ENCODE assay signal across 16 mouse cellular contexts in genomic region chr5:67473723-67474122, GRCm38 (mm10). TPM values are rescaled to one million over a fixed set of nuclear protein-coding genes. Genes with fewer than 3 reads are reported as not detected.
DNase-seq lines count a peak whose midpoint lies in the region; ATAC-seq and TF ChIP-seq lines count a peak whose summit lies in the region.
"Had no signal": no experiment of that assay in that cellular context is flagged by ENCODE, and none has a peak within 500 bp of the region (broad histone marks: within the 10 kb centered on the region; RNA-seq: fewer than 3 reads in every experiment).

No protein-coding gene starts in this region.

- 39% methylated on average over 8 of the region's 8 CpGs for WGBS in intestine, embryonic 15.5 days
- 33% methylated on average over 8 of the region's 8 CpGs for WGBS in intestine, postnatal 0 days
- WGBS in lung, embryonic 15.5 days, result 13% methylated on average over 8 of the region's 8 CpGs
- WGBS in liver, embryonic 11.5 days, result 76% methylated on average over 8 of the region's 8 CpGs

- 0 out of 2 replicates have a peak overlapping the region, but pooled peaks have one; percentile 3 for H3K4me2 ChIP-seq in intestine, embryonic 15.5 days (replicated peaks)
- H3K4me2 ChIP-seq in intestine, postnatal 0 days (replicated peaks; ENCODE audit: low read depth), result no peak overlapping the region
- 0 out of 2 replicates have a peak overlapping the region, but pooled peaks have one; percentile 3 for H3K4me2 ChIP-seq in lung, embryonic 15.5 days
- no peak overlapping the region for H3K4me2 ChIP-seq in liver, embryonic 11.5 days
- H3K4me2 ChIP-seq: heart, embryonic 13.5 days; hindbrain, embryonic 12.5 days had no signal

- H3K4me1 ChIP-seq in intestine, embryonic 15.5 days (replicated peaks), result 0 out of 2 replicates have a peak, but pooled peaks cover 3% of the 10 kb centered on the region
- H3K4me1 ChIP-seq in intestine, postnatal 0 days (replicated peaks; ENCODE audit: control insufficient read depth, insufficient read depth, low read length), result no peaks in the 10 kb centered on the region
- peaks cover 18% of the 10 kb centered on the region for H3K4me1 ChIP-seq in lung, embryonic 15.5 days
- no peaks in the 10 kb centered on the region for H3K4me1 ChIP-seq in liver, embryonic 11.5 days (replicated peaks; ENCODE audit: control insufficient read depth, insufficient read depth, low read length)
- H3K4me1 ChIP-seq: hindbrain, embryonic 12.5 days had no signal

- intact Hi-C loops in heart, postnatal 14 days (cut with DNase I), result no loop called here

- no peaks in the 10 kb centered on the region for H3K36me3 ChIP-seq in intestine, embryonic 15.5 days
- H3K36me3 ChIP-seq in intestine, postnatal 0 days (ENCODE audit: control insufficient read depth, insufficient read depth), result no peaks in the 10 kb centered on the region
- no peaks in the 10 kb centered on the region for H3K36me3 ChIP-seq in lung, embryonic 15.5 days
- H3K36me3 ChIP-seq in liver, embryonic 11.5 days (ENCODE audit: control insufficient read depth, insufficient read depth, low read length), result no peaks in the 10 kb centered on the region
- H3K36me3 ChIP-seq: heart, embryonic 13.5 days; hindbrain, embryonic 12.5 days had no signal

- no peak overlapping the region for H3K27ac ChIP-seq in intestine, embryonic 15.5 days
- H3K27ac ChIP-seq in intestine, postnatal 0 days (ENCODE audit: low read depth, low read length), result no peak overlapping the region
- peak overlapping the region; percentile 84 for H3K27ac ChIP-seq in lung, embryonic 15.5 days
- H3K27ac ChIP-seq in liver, embryonic 11.5 days (ENCODE audit: low read depth, low read length), result no peak overlapping the region
- H3K27ac ChIP-seq: heart, embryonic 13.5 days; hindbrain, embryonic 12.5 days; kidney, postnatal 0 days had no signal

- no peaks in the 10 kb centered on the region for H3K9me3 ChIP-seq in intestine, embryonic 15.5 days
- no peaks in the 10 kb centered on the region for H3K9me3 ChIP-seq in intestine, postnatal 0 days (ENCODE audit: control insufficient read depth)
- H3K9me3 ChIP-seq in lung, embryonic 15.5 days, result no peaks in the 10 kb centered on the region
- no peaks in the 10 kb centered on the region for H3K9me3 ChIP-seq in liver, embryonic 11.5 days (ENCODE audit: control insufficient read depth, low read length)
- H3K9me3 ChIP-seq: heart, embryonic 13.5 days; hindbrain, embryonic 12.5 days had no signal

- TF ChIP-seq CTCF in intestine, postnatal 0 days (IDR thresholded peaks at IDR 0.05; ENCODE audit: low read depth), result no peak

- H3K4me3 ChIP-seq in intestine, embryonic 15.5 days (replicated peaks), result no peak overlapping the region
- no peak overlapping the region for H3K4me3 ChIP-seq in intestine, postnatal 0 days (ENCODE audit: low read depth, low read length)
- no peak overlapping the region for H3K4me3 ChIP-seq in lung, embryonic 15.5 days
- no peak overlapping the region for H3K4me3 ChIP-seq in liver, embryonic 11.5 days (ENCODE audit: low read depth, low read length)
- H3K4me3 ChIP-seq: erythroblast, embryonic 14.5 days; heart, embryonic 13.5 days; hindbrain, embryonic 12.5 days had no signal

- DNase-seq in 3T3-L1 (ENCODE audit: low read depth, low spot score), result peak; percentile 19
- peak; percentile 12 for DNase-seq in NIH3T3 (ENCODE audit: low read depth)
- no peak for DNase-seq in liver, embryonic 11.5 days (ENCODE audit: low spot score)
- no peak for DNase-seq in heart, postnatal 14 days
- DNase-seq: adrenal gland, adult 2 months; gastrocnemius, postnatal 14 days; right cerebral cortex, postnatal 25 days; thymus, adult 2 months had no signal

- no peak for ATAC-seq in intestine, embryonic 15.5 days
- ATAC-seq in intestine, postnatal 0 days, result no peak
- ATAC-seq in lung, embryonic 15.5 days (ENCODE audit: borderline replicate concordance, extremely low read depth, low FRiP score, low TSS enrichment), result peak; percentile 60; the same call in 1 of the 2 replicates
- ATAC-seq in liver, embryonic 11.5 days (replicated peaks; ENCODE audit: low FRiP score), result no peak

- no peak overlapping the region for H3K9ac ChIP-seq in intestine, embryonic 15.5 days
- no peak overlapping the region for H3K9ac ChIP-seq in intestine, postnatal 0 days (ENCODE audit: low read depth, low read length)
- no peak overlapping the region for H3K9ac ChIP-seq in lung, embryonic 15.5 days
- H3K9ac ChIP-seq in liver, embryonic 11.5 days (ENCODE audit: low read depth, low read length), result no peak overlapping the region
- H3K9ac ChIP-seq: heart, embryonic 13.5 days; hindbrain, embryonic 12.5 days had no signal

- H3K27me3 ChIP-seq in intestine, embryonic 15.5 days (replicated peaks), result no peaks in the 10 kb centered on the region
- no peaks in the 10 kb centered on the region for H3K27me3 ChIP-seq in intestine, postnatal 0 days (replicated peaks; ENCODE audit: control insufficient read depth, insufficient read depth, low read length)
- no peaks in the 10 kb centered on the region for H3K27me3 ChIP-seq in lung, embryonic 15.5 days
- no peaks in the 10 kb centered on the region for H3K27me3 ChIP-seq in liver, embryonic 11.5 days (replicated peaks; ENCODE audit: control insufficient read depth, insufficient read depth, low read length)
- H3K27me3 ChIP-seq: CH12.LX; heart, embryonic 13.5 days; hindbrain, embryonic 12.5 days had no signal

RNA-seq across cellular contexts. Expression of gene Bend4, which starts 45.6 kb away (rescaled TPM):
- polyA plus RNA-seq in intestine, embryonic 15.5 days (2015; fragmentation: Nextera tagmentation; extraction: Ambion mirVana), result 3.5 and 3.7 TPM in 2 replicates
- polyA plus RNA-seq in intestine, postnatal 0 days (2015; fragmentation: Nextera tagmentation; extraction: Ambion mirVana), result 4.9 and 5.3 TPM in 2 replicates
- polyA plus RNA-seq in lung, embryonic 15.5 days (2015; fragmentation: Nextera tagmentation; extraction: Ambion mirVana), result 6.6 and 7.4 TPM in 2 replicates
- polyA plus RNA-seq in liver, embryonic 11.5 days (2014; fragmentation: Nextera tagmentation; extraction: Ambion mirVana), result 6.6 and 6.7 TPM in 2 replicates
- total RNA-seq in heart, postnatal 14 days (2021), result 1 to 10 TPM; 3.7 to 3.8 TPM
- total RNA-seq: CH12.LX had no signal

Comparison
In these comparisons a context has a peak if more than half of its experiments do, and no peak if none do; other contexts are left out.
1. H3K4me2 ChIP-seq: peak in intestine, embryonic 15.5 days (single experiment) and lung, embryonic 15.5 days (single experiment); none in intestine, postnatal 0 days (single experiment) and liver, embryonic 11.5 days (single experiment).
2. DNase-seq: peak in 3T3-L1 (single experiment) and NIH3T3 (single experiment); none in liver, embryonic 11.5 days (single experiment) and heart, postnatal 14 days (0 of 2).